Mouse (Mus musculus) kidney, embryonic 16.5 days (tissue): ENCODE measurements around the gene Ins2. TPM values are rescaled to one million over a fixed set of nuclear protein-coding genes. Genes with fewer than 3 reads are reported as not detected.

Experiments used
- ATAC-seq: fragments of 200-750 bp; cut with Nextera tagmentation; 2 replicates; pipeline ENCODE4 v1.8.0; 2017; ENCODE audit warnings: moderate TSS enrichment; ENCODE audit not compliant: low FRiP score, low TSS enrichment
- H3K27ac ChIP-seq: fragments of 300-500 bp; sonication (generic); 2 replicates; pipeline ENCODE4 v1.5.1; 2014; ENCODE audit warnings: low read length
- H3K27me3 ChIP-seq: fragments of 300-500 bp; sonication (generic); 2 replicates; pipeline ENCODE4 v1.6.1; 2014; ENCODE audit warnings: low read length, control low read depth, mixed read lengths; ENCODE audit not compliant: insufficient read depth
- H3K36me3 ChIP-seq: fragments of 300-500 bp; sonication (generic); 2 replicates; pipeline ENCODE4 v1.6.1; 2014; ENCODE audit warnings: low read length, control low read depth, mixed read lengths; ENCODE audit not compliant: insufficient read depth
- H3K4me1 ChIP-seq: fragments of 300-500 bp; sonication (generic); 2 replicates; pipeline ENCODE4 v1.6.1; 2014; ENCODE audit warnings: low read length, control low read depth, mixed read lengths; ENCODE audit not compliant: insufficient read depth
- H3K4me2 ChIP-seq: fragments of 300-500 bp; sonication (generic); replicated peaks from 2 replicates; pipeline ENCODE4 v1.6.1; 2014; ENCODE audit warnings: low read depth, low read length
- H3K4me3 ChIP-seq: fragments of 300-500 bp; sonication (generic); 2 replicates; pipeline ENCODE4 v1.5.1; 2014; ENCODE audit warnings: mild to moderate bottlenecking, low read length
- H3K9ac ChIP-seq: fragments of 300-500 bp; sonication (generic); replicated peaks from 2 replicates; pipeline ENCODE4 v1.6.1; 2014; ENCODE audit warnings: low read length
- H3K9me3 ChIP-seq: fragments of 300-500 bp; sonication (generic); 2 replicates; pipeline ENCODE4 v1.6.1; 2016; ENCODE audit warnings: low read length, control low read depth
- WGBS: fragments of 180-500 bp; shearing (Covaris S2); extraction: QIAGEN DNeasy Blood & Tissue Kit; methylation state at CpG from one replicate; pipeline ENCODE4 v1.1.7; 2014; 5-methylcytosine and 5-hydroxymethylcytosine counted together
- polyA plus RNA-seq: library from polyadenylated mRNA; unstranded; fragments of >200 nt; fragmentation: Nextera tagmentation; extraction: Ambion mirVana; gene quantifications from 2 replicates; pipeline ENCODE4 v1.2.1, GENCODE M21; 2015

Gene Ins2
- 0.77 TPM in 1 of 2 replicates, not detected in the other for polyA plus RNA-seq

GRCm38 (mm10) chr7:142743281-142743680 is at the start of gene Ins2:
Gene Ins2, minus strand, starts transcription at chr7:142743381.
- Histone ChIP-seq H3K27ac (no peak within 1 kb of the TSS), H3K36me3 (no peaks in the 10 kb centered on the region), H3K9me3 (no peaks in the 10 kb centered on the region), H3K4me2 (no peak within 1 kb of the TSS), H3K27me3 (no peaks in the 10 kb centered on the region), H3K4me1 (no peaks in the 10 kb centered on the region), H3K9ac (no peak within 1 kb of the TSS), H3K4me3 (no peak within 1 kb of the TSS)
- WGBS: 74% methylated on average over 1 of the region's 1 CpGs
- ATAC-seq: no peak

- Histone ChIP-seq H3K27me3 (no peaks in the 10 kb centered on the region), H3K27ac (peak overlapping the region; percentile 77), H3K4me3 (no peak overlapping the region), H3K9ac (no peak overlapping the region), H3K4me1 (peaks cover 25% of the 10 kb centered on the region), H3K4me2 (no peak overlapping the region), H3K9me3 (no peaks in the 10 kb centered on the region), H3K36me3 (no peaks in the 10 kb centered on the region)
- ATAC-seq: peak; percentile 52; the same call in 1 of the 2 replicates
- WGBS: 52% methylated on average over 1 of the region's 1 CpGs
Observed at GRCm38 (mm10) chr7:142792650-142793275, 49.6 kb upstream of the Ins2 start.

GRCm38 (mm10) chr7:142789667-142790066 is 46.5 kb upstream of the Ins2 start:
- Histone ChIP-seq H3K27ac (peak overlapping the region; percentile 73), H3K4me3 (no peak overlapping the region), H3K36me3 (no peaks in the 10 kb centered on the region), H3K4me1 (peaks cover 25% of the 10 kb centered on the region), H3K9ac (0 out of 2 replicates have a peak overlapping the region, but pooled peaks have one; percentile 38), H3K4me2 (0 out of 2 replicates have a peak overlapping the region, but pooled peaks have one; percentile 7), H3K27me3 (no peaks in the 10 kb centered on the region), H3K9me3 (no peaks in the 10 kb centered on the region)
- peak; percentile 93 for ATAC-seq
- WGBS: 45% methylated on average over 9 of the region's 9 CpGs

- no peaks in the 10 kb centered on the region for H3K9me3 ChIP-seq
- H3K4me1 ChIP-seq: no peaks in the 10 kb centered on the region
- no peak overlapping the region for H3K4me3 ChIP-seq
- H3K27me3 ChIP-seq: no peaks in the 10 kb centered on the region
- no peaks in the 10 kb centered on the region for H3K36me3 ChIP-seq
- no peak for ATAC-seq
- H3K27ac ChIP-seq: no peak overlapping the region
- no peak overlapping the region for H3K9ac ChIP-seq
- WGBS: 10% methylated on average over 3 of the region's 3 CpGs
- no peak overlapping the region for H3K4me2 ChIP-seq
Observed at GRCm38 (mm10) chr7:142737772-142738171, 5.4 kb downstream of the Ins2 start.

- no peaks in the 10 kb centered on the region for H3K27me3 ChIP-seq
- WGBS: 52% methylated on average over 1 of the region's 1 CpGs
- H3K36me3 ChIP-seq: no peaks in the 10 kb centered on the region
- no peak for ATAC-seq
- H3K4me1 ChIP-seq: no peaks in the 10 kb centered on the region
- H3K4me2 ChIP-seq: no peak overlapping the region
- no peak overlapping the region for H3K9ac ChIP-seq
- no peak overlapping the region for H3K27ac ChIP-seq
- no peaks in the 10 kb centered on the region for H3K9me3 ChIP-seq
- H3K4me3 ChIP-seq: no peak overlapping the region
Observed at GRCm38 (mm10) chr7:142736943-142737490, 6.2 kb downstream of the Ins2 start.

GRCm38 (mm10) chr7:142725973-142726372 is 17.2 kb downstream of the Ins2 start:
- Histone ChIP-seq H3K36me3 (no peaks in the 10 kb centered on the region), H3K9me3 (no peaks in the 10 kb centered on the region), H3K27me3 (no peaks in the 10 kb centered on the region), H3K4me3 (no peak overlapping the region), H3K4me2 (no peak overlapping the region), H3K27ac (no peak overlapping the region), H3K9ac (no peak overlapping the region), H3K4me1 (no peaks in the 10 kb centered on the region)
- WGBS: 59% methylated on average over 3 of the region's 3 CpGs
- no peak for ATAC-seq

GRCm38 (mm10) chr7:142720725-142721124 is 22.5 kb downstream of the Ins2 start:
- Histone ChIP-seq H3K4me3 (no peak overlapping the region), H3K27ac (no peak overlapping the region), H3K4me1 (no peaks in the 10 kb centered on the region), H3K36me3 (no peaks in the 10 kb centered on the region), H3K27me3 (no peaks in the 10 kb centered on the region), H3K9ac (no peak overlapping the region), H3K4me2 (no peak overlapping the region), H3K9me3 (no peaks in the 10 kb centered on the region)
- ATAC-seq: no peak
- 0% methylated on average over 2 of the region's 2 CpGs for WGBS

GRCm38 (mm10) chr7:142714783-142715498 is 28.2 kb downstream of the Ins2 start:
- ATAC-seq: 0 out of 2 replicates have a peak, but pooled peaks have one; percentile 19
- H3K4me3 ChIP-seq: peak overlapping the region; percentile 16; the same call in 1 of the 2 replicates
- peak overlapping the region; percentile 36; the same call in 1 of the 2 replicates for H3K9ac ChIP-seq
- H3K36me3 ChIP-seq: no peaks in the 10 kb centered on the region
- 18% methylated on average over 8 of the region's 8 CpGs for WGBS
- H3K4me2 ChIP-seq: peak overlapping the region; percentile 45
- no peaks in the 10 kb centered on the region for H3K27me3 ChIP-seq
- H3K9me3 ChIP-seq: no peaks in the 10 kb centered on the region
- H3K4me1 ChIP-seq: no peaks in the 10 kb centered on the region
- H3K27ac ChIP-seq: no peak overlapping the region

GRCm38 (mm10) chr7:142706873-142707272 is 36.3 kb downstream of the Ins2 start:
- no peak overlapping the region for H3K27ac ChIP-seq
- no peak for ATAC-seq
- H3K4me2 ChIP-seq: no peak overlapping the region
- H3K36me3 ChIP-seq: no peaks in the 10 kb centered on the region
- H3K9ac ChIP-seq: no peak overlapping the region
- H3K4me3 ChIP-seq: no peak overlapping the region
- 93% methylated on average over 2 of the region's 2 CpGs for WGBS
- H3K4me1 ChIP-seq: no peaks in the 10 kb centered on the region
- H3K27me3 ChIP-seq: no peaks in the 10 kb centered on the region
- no peaks in the 10 kb centered on the region for H3K9me3 ChIP-seq
